Mouse (Mus musculus) layer of hippocampus, adult 9-11 months (tissue): ENCODE measurements at regions not wholly inside any gene's neighbourhood (a gene's known extent, or its start where the extent isn't known, plus 50 kb on each side); places are given as distances from the start of the nearest gene placed in this dataset.
A peak's percentile ranks its signal among the peaks of the same experiment; 100 is the strongest.
"Not testable (repeated sequence)": the region's sequence is repeated elsewhere in the genome, so short reads cannot be mapped to it uniquely, and the experiment has no call there.

ENCODE experiments used
- DNase-seq: peaks from one replicate; pipeline ENCODE4 v3.0.0; 2022

DNA sequence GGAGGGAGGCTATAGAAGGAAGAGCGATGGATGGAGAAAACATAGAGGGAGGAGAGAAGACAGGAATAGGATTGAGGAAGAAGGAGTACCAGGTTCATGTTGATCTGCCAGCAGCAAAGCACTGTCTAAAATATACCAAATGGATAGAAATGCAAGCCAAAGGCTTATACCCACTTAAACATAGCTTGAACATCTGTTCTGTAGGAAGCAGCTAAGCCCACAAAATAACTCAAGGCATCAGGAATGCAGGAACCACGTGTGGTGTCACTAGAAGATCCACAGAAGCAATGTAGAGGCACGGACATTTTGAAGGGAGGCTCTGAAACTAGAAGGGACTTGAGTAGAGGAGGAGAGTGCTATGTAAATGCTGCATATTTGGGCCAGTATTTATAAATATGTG lies 78.9 kb downstream of the Smgc start:
- no peak for DNase-seq

DNA sequence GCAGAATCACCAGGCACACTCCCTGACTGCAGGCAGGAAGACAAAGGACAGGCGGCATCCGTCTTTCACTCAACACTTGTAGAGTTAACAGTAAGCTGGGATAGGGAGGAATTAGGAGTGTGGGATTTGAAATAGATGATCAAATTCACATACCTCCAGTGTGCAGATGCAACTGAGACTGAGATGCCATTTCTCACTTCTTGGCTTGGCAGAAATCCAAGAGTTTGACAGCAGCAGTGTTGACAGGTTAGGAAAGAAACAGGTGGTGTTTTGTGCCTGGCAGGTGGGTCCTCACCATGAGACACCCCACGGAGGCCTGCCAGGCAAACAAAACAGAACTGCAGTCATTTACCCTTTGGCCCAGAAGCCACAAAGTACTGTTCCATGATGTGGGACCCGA lies 79.8 kb downstream of the Smgc start:
- DNase-seq: no peak

DNA sequence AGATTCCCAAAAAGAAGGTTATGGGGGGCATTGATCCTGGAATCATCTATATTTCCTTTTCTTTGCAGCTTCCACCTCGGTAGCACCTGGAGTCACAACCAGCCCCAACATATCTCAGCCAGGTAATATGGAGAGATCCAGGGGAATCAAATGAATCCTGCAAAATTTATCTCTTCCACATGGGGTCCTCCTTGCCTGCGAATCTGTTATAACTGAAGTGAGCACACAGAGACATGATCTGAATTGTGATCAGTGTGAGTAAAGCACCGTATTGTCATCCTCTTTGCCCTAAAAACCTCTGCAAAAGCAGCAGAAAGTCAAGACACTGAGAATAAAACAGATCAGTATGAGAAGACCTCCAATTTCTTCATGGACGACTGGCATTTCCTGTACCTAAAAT lies 86.5 kb downstream of the Smgc start:
- DNase-seq: no peak

DNA sequence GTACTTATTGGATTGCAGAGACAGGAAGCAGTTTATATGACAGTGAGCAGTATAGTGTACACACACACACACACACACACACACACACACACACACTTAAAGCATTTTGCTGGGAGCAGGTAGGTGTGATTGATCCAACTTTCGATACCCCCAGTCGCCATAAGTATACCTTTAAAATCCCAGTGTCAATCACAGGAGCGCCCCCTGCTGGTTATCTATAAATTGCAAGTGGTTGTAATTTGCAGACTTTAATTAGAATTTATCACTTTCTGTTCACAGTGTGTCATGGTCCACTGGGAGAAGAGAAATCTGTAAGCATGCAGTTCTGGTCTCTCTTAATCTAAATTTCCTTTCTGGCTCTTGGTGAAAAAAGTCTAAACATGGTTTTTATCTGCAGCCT lies 89.4 kb downstream of the Smgc start:
- DNase-seq: no peak

DNA sequence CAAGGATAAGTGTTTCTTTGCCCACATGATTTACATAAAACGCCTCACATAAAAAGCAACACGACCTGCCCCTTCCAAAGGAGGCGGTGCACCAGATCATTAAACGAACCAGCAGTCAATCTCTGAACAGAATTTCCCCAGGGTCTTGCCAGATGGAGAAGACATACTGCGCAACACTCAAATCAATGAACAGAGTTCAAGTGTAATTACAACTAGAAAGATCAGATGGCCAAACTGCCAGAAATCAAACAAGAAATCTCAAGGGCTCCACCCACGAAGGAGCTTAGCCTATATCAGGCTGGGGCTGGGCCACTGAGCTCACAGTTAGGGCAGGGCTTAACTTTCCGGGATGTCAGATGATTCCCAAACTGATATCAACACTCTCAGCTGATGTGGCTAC lies 90.4 kb downstream of the Smgc start:
- DNase-seq: no peak

DNA sequence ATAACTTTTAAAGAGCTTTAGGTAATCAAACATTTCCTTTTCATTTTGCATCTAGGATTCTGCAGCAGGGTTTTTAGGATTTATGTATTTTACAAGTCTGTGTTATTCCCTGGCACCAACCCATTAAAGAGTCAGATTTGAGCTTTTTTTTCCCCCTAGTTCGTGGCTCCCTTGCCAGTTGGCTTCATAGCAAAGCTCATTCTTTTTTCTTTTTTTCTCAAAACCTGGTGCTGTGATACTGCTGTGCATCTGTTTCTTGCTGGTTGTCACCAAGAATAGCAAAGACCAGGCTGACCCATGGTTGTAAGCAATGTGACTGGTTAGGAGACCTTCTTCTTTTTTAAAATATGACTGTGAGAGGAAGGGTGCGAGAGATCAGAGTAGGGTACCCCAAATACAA lies 93.7 kb upstream of the Cntn1 start:
- peak; percentile 13 for DNase-seq

DNA sequence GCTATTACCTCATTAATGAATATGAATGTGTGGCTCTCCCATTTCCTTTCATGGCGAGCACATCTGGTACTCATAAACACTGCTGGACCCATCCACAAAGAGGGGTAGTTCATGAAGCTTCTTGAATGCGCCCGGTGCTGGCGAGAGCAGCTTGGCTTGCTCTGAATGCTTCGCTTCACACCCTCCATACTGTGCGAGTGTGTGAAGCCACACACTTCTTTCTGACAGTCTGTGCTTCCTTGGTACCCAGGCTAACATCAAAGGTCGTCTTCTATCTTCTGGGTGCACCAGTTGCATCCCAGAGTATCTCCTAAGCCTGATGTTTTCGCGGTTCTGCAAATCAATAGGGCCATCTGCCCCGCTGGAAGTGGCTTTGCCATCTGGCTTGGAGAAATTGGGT lies 85.8 kb upstream of the Cntn1 start:
- peak; percentile 28 for DNase-seq

DNA sequence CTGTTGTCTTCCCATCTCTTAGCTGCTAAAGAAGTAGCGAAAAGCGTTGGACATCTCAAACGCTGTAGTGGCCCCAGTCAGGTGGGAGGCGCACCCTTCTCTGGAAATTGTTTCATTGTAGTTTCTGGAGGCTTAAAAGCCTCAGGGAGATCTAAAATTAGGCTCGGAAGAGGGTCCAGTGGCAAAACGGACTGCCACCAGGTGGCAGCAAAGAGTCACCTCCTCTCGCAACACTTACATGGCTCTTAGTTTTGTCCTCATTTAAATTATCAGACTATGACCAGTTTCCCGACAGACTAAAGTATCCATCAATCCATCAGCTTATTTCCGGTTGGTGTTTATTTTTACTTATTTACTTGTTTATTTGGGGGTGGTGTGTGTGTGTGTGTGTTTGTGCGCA lies 81.6 kb upstream of the Cntn1 start:
- DNase-seq: peak; percentile 55

DNA sequence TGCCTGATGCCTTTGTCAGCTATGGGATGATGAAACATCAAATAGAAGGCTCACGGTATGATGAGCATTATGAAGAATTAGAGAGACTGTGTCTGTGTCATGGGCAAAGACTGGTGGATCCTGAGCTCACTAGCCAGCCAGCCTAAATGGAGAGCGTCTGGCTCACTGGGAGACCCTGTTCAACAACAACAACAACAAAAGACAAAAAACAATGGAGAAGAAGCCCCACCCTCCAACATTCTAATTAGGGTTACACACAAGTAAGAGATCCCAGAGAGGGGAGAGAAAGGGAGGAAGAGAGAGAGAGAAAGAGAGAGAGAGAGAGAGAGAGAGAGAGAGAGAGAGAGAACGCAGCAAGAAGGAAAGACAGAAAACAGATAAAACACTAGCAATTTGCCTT lies 79.6 kb upstream of the Cntn1 start:
- DNase-seq: no peak

DNA sequence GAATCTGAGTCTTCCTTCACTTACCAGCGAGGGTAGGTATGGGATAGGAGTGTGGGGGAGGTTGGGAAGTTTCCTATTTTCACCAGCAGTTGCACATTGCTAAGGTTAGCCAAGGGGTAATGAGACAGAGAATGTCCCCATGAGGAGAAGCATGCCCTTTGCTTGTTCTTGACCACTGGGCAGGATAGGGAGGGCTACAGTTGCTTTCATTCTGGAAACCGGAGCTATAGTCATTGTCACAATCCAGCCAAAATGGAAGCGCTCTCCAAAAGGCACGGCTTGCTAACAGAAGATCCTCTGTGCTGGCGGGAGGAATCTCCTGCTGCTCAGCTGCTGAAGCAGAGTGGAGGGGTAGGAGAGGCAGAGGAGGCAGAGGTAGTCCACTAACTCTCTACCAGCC lies 79.1 kb upstream of the Cntn1 start:
- no peak for DNase-seq

DNA sequence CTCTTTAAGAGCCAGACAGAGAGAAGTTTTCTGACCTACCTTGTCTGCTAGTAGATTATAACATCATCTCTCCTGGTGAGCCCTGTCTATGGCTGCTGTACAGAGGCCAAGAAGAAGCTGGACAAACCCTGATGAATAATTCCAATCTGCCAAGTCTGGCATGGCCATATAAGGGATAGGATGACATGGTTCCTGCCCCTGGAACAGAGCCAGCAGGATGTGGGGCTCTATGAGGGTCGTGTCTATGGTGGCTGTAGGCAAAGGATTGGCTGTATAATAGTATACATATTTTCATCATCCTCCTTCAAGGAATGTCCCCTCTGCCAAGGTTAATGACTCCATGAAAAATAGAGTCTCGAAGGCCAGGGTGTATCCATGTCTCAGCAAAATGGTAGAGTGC lies 75.4 kb upstream of the Cntn1 start:
- no peak for DNase-seq

DNA sequence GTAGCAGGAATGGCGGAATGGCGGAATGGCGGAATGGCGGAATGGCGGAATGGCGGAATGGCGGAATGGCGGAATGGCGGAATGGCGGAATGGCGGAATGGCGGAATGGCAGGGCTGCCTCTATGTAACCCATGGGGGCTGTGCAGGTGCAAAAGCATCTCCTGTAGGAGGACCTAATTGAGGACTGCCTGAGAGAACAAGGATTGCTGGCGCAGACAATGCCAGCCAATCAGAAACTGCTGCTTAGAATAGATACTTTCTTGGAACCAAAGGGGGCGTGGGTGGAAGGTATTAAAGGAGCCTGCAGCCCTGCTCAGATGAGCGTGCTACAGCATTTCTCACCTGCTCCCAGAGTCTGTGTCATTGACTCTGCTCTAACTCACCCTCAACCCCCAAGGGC lies 67.8 kb upstream of the Cntn1 start:
- DNase-seq: not testable (repeated sequence)

DNA sequence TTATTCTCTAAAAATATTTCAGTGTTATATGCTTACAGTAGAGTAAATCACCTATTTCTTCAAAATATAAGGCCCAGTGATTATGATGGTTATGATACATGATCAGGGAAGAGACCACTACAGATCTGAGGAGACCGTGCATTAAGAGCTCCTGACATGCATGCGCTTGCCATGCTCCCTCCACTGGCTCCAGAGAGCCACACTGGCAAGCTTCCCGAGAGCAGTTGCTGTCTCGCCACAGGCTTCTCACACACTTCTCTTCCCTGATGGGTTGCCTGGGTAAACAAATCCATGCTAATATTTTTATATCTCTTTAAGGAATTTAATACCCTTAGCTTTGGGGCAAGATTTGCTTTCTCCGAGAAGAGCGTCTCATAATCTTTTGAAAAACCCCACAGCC lies 50.9 kb upstream of the Cntn1 start:
- DNase-seq: no peak
